Comparison of ENCODE assay signal across 10 mouse cellular contexts in genomic region chr6:55434360-55434759, GRCm38 (mm10). TPM values are rescaled to one million over a fixed set of nuclear protein-coding genes. Genes with fewer than 3 reads are reported as not detected.
DNase-seq lines count a peak whose midpoint lies in the region; ATAC-seq and TF ChIP-seq lines count a peak whose summit lies in the region.
"Had no signal": no experiment of that assay in that cellular context is flagged by ENCODE, and none has a peak within 500 bp of the region (broad histone marks: within the 10 kb centered on the region; RNA-seq: fewer than 3 reads in every experiment).

No protein-coding gene starts in this region.

- peaks cover 4% of the 10 kb centered on the region; the same call in 1 of the 2 replicates for H3K4me1 ChIP-seq in kidney, embryonic 14.5 days (ENCODE audit: control insufficient read depth, insufficient read depth, low read length)
- peaks cover 17% of the 10 kb centered on the region for H3K4me1 ChIP-seq in embryonic facial prominence, embryonic 15.5 days
- peaks cover 31% of the 10 kb centered on the region for H3K4me1 ChIP-seq in hindbrain, postnatal 0 days (ENCODE audit: insufficient read depth, low read length)
- peaks cover 20% of the 10 kb centered on the region for H3K4me1 ChIP-seq in midbrain, embryonic 11.5 days (ENCODE audit: control insufficient read depth, insufficient read depth, low read length)
- H3K4me1 ChIP-seq: liver, embryonic 15.5 days had no signal

- peak overlapping the region; percentile 44; the same call in 1 of the 2 replicates for H3K27ac ChIP-seq in kidney, embryonic 14.5 days (ENCODE audit: low read depth, low read length)
- no peak overlapping the region for H3K27ac ChIP-seq in embryonic facial prominence, embryonic 15.5 days (replicated peaks)
- H3K27ac ChIP-seq in hindbrain, postnatal 0 days: peak overlapping the region; percentile 82
- H3K27ac ChIP-seq in midbrain, embryonic 11.5 days (ENCODE audit: low read depth, low read length): peak overlapping the region; percentile 22; the same call in 1 of the 2 replicates
- H3K27ac ChIP-seq: liver, embryonic 15.5 days had no signal

- 16% methylated on average over 3 of the region's 3 CpGs for WGBS in kidney, embryonic 14.5 days
- WGBS in embryonic facial prominence, embryonic 15.5 days: 11% methylated on average over 3 of the region's 3 CpGs
- WGBS in hindbrain, postnatal 0 days: 6% methylated on average over 3 of the region's 3 CpGs
- WGBS in midbrain, embryonic 11.5 days: 22% methylated on average over 3 of the region's 3 CpGs

- DNase-seq in kidney, adult 8-10 months: no peak
- peak; percentile 46 for DNase-seq in hindbrain, postnatal 0 days (ENCODE audit: low spot score)
- DNase-seq in midbrain, embryonic 11.5 days (ENCODE audit: low spot score, missing footprints): peak; percentile 84
- DNase-seq in ovary, postnatal 10 days (ENCODE audit: low spot score): no peak
- DNase-seq in c-Kit-positive CD71-positive TER-119-positive erythroid progenitor cells, embryonic 14.5 days (ENCODE audit: low spot score): no peak

- no peak overlapping the region for H3K4me2 ChIP-seq in kidney, embryonic 14.5 days (replicated peaks; ENCODE audit: low read depth, low read length)
- no peak overlapping the region for H3K4me2 ChIP-seq in embryonic facial prominence, embryonic 15.5 days (replicated peaks)
- H3K4me2 ChIP-seq in hindbrain, postnatal 0 days (ENCODE audit: low read depth, low read length): no peak overlapping the region
- H3K4me2 ChIP-seq in midbrain, embryonic 11.5 days: no peak overlapping the region
- H3K4me2 ChIP-seq: liver, embryonic 15.5 days had no signal

- no peaks in the 10 kb centered on the region for H3K36me3 ChIP-seq in kidney, embryonic 14.5 days (ENCODE audit: control insufficient read depth, insufficient read depth, low read length)
- no peaks in the 10 kb centered on the region for H3K36me3 ChIP-seq in embryonic facial prominence, embryonic 15.5 days
- no peaks in the 10 kb centered on the region for H3K36me3 ChIP-seq in hindbrain, postnatal 0 days (ENCODE audit: insufficient read depth, low read length)
- H3K36me3 ChIP-seq in midbrain, embryonic 11.5 days (ENCODE audit: control insufficient read depth, insufficient read depth, low read length): no peaks in the 10 kb centered on the region
- H3K36me3 ChIP-seq: liver, embryonic 15.5 days had no signal

- H3K4me3 ChIP-seq in kidney, embryonic 14.5 days (ENCODE audit: low read length): no peak overlapping the region
- no peak overlapping the region for H3K4me3 ChIP-seq in embryonic facial prominence, embryonic 15.5 days (replicated peaks)
- no peak overlapping the region for H3K4me3 ChIP-seq in hindbrain, postnatal 0 days (ENCODE audit: low read length)
- no peak overlapping the region for H3K4me3 ChIP-seq in midbrain, embryonic 11.5 days (ENCODE audit: low read depth, low read length)
- H3K4me3 ChIP-seq: liver, embryonic 15.5 days had no signal

- peak; percentile 96 for ATAC-seq in kidney, embryonic 14.5 days (ENCODE audit: low FRiP score, low TSS enrichment)
- ATAC-seq in embryonic facial prominence, embryonic 15.5 days (ENCODE audit: insufficient number of reproducible peaks, low FRiP score, low TSS enrichment, low read depth): peak; percentile 76
- peak; percentile 48; the same call in 1 of the 2 replicates for ATAC-seq in hindbrain, postnatal 0 days
- peak; percentile 74 for ATAC-seq in midbrain, embryonic 11.5 days (ENCODE audit: low FRiP score)
- ATAC-seq in CD4-positive, CD25-positive, alpha-beta regulatory T cell, adult 4 months: no peak

- H3K27me3 ChIP-seq in kidney, embryonic 14.5 days (ENCODE audit: control insufficient read depth, insufficient read depth, low read length): no peaks in the 10 kb centered on the region
- no peaks in the 10 kb centered on the region; the same call in 1 of the 2 replicates for H3K27me3 ChIP-seq in embryonic facial prominence, embryonic 15.5 days
- H3K27me3 ChIP-seq in hindbrain, postnatal 0 days (ENCODE audit: insufficient read depth, low read length): no peaks in the 10 kb centered on the region
- H3K27me3 ChIP-seq in midbrain, embryonic 11.5 days (ENCODE audit: control insufficient read depth, insufficient read depth, low read length): no peaks in the 10 kb centered on the region
- H3K27me3 ChIP-seq: liver, embryonic 15.5 days had no signal

- no peak overlapping the region for H3K9ac ChIP-seq in kidney, embryonic 14.5 days (ENCODE audit: low read depth, low read length)
- no peak overlapping the region for H3K9ac ChIP-seq in embryonic facial prominence, embryonic 15.5 days
- H3K9ac ChIP-seq in hindbrain, postnatal 0 days (replicated peaks; ENCODE audit: low read length): no peak overlapping the region
- H3K9ac ChIP-seq in midbrain, embryonic 11.5 days (ENCODE audit: low read length): 0 out of 2 replicates have a peak overlapping the region, but pooled peaks have one; percentile 4
- H3K9ac ChIP-seq: liver, embryonic 15.5 days had no signal

- no peaks in the 10 kb centered on the region for H3K9me3 ChIP-seq in kidney, embryonic 14.5 days (ENCODE audit: control insufficient read depth, low read length)
- no peaks in the 10 kb centered on the region for H3K9me3 ChIP-seq in embryonic facial prominence, embryonic 15.5 days (replicated peaks)
- H3K9me3 ChIP-seq in hindbrain, postnatal 0 days (ENCODE audit: low read length): no peaks in the 10 kb centered on the region
- H3K9me3 ChIP-seq in midbrain, embryonic 11.5 days (ENCODE audit: control insufficient read depth, low read length): no peaks in the 10 kb centered on the region
- H3K9me3 ChIP-seq: liver, embryonic 15.5 days had no signal

- no peak for TF ChIP-seq CTCF in hindbrain, postnatal 0 days (IDR thresholded peaks at IDR 0.05; ENCODE audit: low read depth)

RNA-seq across cellular contexts. Expression of gene Adcyap1r1, which starts 17.4 kb away (rescaled TPM):
- polyA plus RNA-seq in kidney, embryonic 14.5 days (2014; fragmentation: Nextera tagmentation; extraction: Ambion mirVana): 2.1 and 2.3 TPM in 2 replicates
- polyA plus RNA-seq in embryonic facial prominence, embryonic 15.5 days (2015; fragmentation: Nextera tagmentation; extraction: Ambion mirVana): 2.3 TPM in 2 replicates
- total RNA-seq in hindbrain, postnatal 0 days (2014; rRNA removed): 236 and 269 TPM in 2 replicates
- polyA plus RNA-seq in hindbrain, postnatal 0 days (2015; fragmentation: Nextera tagmentation; extraction: Ambion mirVana): 67.1 and 72.2 TPM in 2 replicates
- 17.6 and 20.4 TPM in 2 replicates for polyA plus RNA-seq in midbrain, embryonic 11.5 days (2014; fragmentation: Nextera tagmentation; extraction: Ambion mirVana)
- polyA plus RNA-seq in CD4-positive, CD25-positive, alpha-beta regulatory T cell, adult 4 months (2017; shearing (Covaris generic)): not detected
- total RNA-seq: CH12.LX had no signal

RNA-seq across cellular contexts. Expression of gene Ghrhr, which starts 58.3 kb away (rescaled TPM):
- not detected in 2 replicates for polyA plus RNA-seq in kidney, embryonic 14.5 days (2014; fragmentation: Nextera tagmentation; extraction: Ambion mirVana)
- not detected in 2 replicates for polyA plus RNA-seq in embryonic facial prominence, embryonic 15.5 days (2015; fragmentation: Nextera tagmentation; extraction: Ambion mirVana)
- total RNA-seq in hindbrain, postnatal 0 days (2014; rRNA removed): not detected in 2 replicates
- not detected in 2 replicates for polyA plus RNA-seq in hindbrain, postnatal 0 days (2015; fragmentation: Nextera tagmentation; extraction: Ambion mirVana)
- not detected in 2 replicates for polyA plus RNA-seq in midbrain, embryonic 11.5 days (2014; fragmentation: Nextera tagmentation; extraction: Ambion mirVana)
- polyA plus RNA-seq in CD4-positive, CD25-positive, alpha-beta regulatory T cell, adult 4 months (2017; shearing (Covaris generic)): not detected
- total RNA-seq: CH12.LX had no signal

Comparison
In these comparisons a context has a peak if more than half of its experiments do, and no peak if none do; other contexts are left out.
1. DNase-seq: peak in hindbrain, postnatal 0 days (single experiment) and midbrain, embryonic 11.5 days (single experiment); none in kidney, adult 8-10 months (0 of 2), ovary, postnatal 10 days (single experiment) and c-Kit-positive CD71-positive TER-119-positive erythroid progenitor cells, embryonic 14.5 days (single experiment).